Mouse (Mus musculus) urinary bladder, adult 18-20 months (tissue): ENCODE data around the gene Aurkaip1.

Experiments used
- DNase-seq, 2 experiments: peaks; one replicate each; pipeline ENCODE4 v3.0.0; 2022; ENCODE audit warnings: low spot score in 2 of 2, mixed read lengths in 2 of 2

Aurkaip1 gene

GRCm38 (mm10) chr4:155851368-155851767 is 20.3 kb downstream of the Aurkaip1 start:
- no peak for DNase-seq

- no peak for DNase-seq
These were observed 20.9 kb downstream of the Aurkaip1 start for GRCm38 (mm10) chr4:155851951-155852411.

- no peak for DNase-seq
These were observed 22.3 kb downstream of the Aurkaip1 start for GRCm38 (mm10) chr4:155853421-155853820.

- DNase-seq: no peak
These were observed 23.9 kb downstream of the Aurkaip1 start for GRCm38 (mm10) chr4:155854991-155855390.

- DNase-seq: no peak
These were observed 25.0 kb downstream of the Aurkaip1 start for GRCm38 (mm10) chr4:155856071-155856470.

GRCm38 (mm10) chr4:155856881-155857280 is 25.8 kb downstream of the Aurkaip1 start:
- no peak for DNase-seq

- no peak for DNase-seq
These were observed 28.2 kb downstream of the Aurkaip1 start for GRCm38 (mm10) chr4:155859318-155859717.

GRCm38 (mm10) chr4:155861787-155862186 is 30.7 kb downstream of the Aurkaip1 start:
- no peak for DNase-seq

- no peak for DNase-seq
These were observed 31.9 kb downstream of the Aurkaip1 start, which contains the start of gene Tas1r3 for GRCm38 (mm10) chr4:155863001-155863400. Tas1r3 (minus strand) TSS chr4:155863362.

GRCm38 (mm10) chr4:155868614-155869298 is 37.7 kb downstream of the Aurkaip1 start:
- DNase-seq: peak; percentile 29 to 43

GRCm38 (mm10) chr4:155869317-155870033 is 38.4 kb downstream of the Aurkaip1 start, which contains the start of the genes Cptp and Ints11:
Cptp (minus strand) TSS chr4:155869440.
Ints11 (plus strand) TSS chr4:155869546.
- peak; percentile 92 to 96 for DNase-seq

GRCm38 (mm10) chr4:155871404-155871803 is 40.3 kb downstream of the Aurkaip1 start:
- DNase-seq: no peak
